In genomic region chr7:34483368-34483767, GRCm38 (mm10) we compare ENCODE assay signal across 19 mouse cellular contexts.
DNase-seq lines count a peak whose midpoint lies in the region; TF ChIP-seq lines count a peak whose summit lies in the region.
"Had no signal": no experiment of that assay in that cellular context is flagged by ENCODE, and none has a peak within 500 bp of the region (broad histone marks: within the 10 kb centered on the region; RNA-seq: fewer than 3 reads in every experiment).

No protein-coding gene starts in this region.

- no peak for TF ChIP-seq CTCF in lung, adult 2 months (IDR thresholded peaks at IDR 0.05; ENCODE audit: insufficient read depth, low read length)

- no peak overlapping the region for H3K4me3 ChIP-seq in lung, adult 2 months (replicated peaks; ENCODE audit: extremely low read depth, low read depth, low read length)
- H3K4me3 ChIP-seq: embryonic facial prominence, embryonic 15.5 days; limb, embryonic 15.5 days; neural tube, embryonic 13.5 days had no signal

- WGBS in lung, adult 2 months: 61% methylated on average over 9 of the region's 9 CpGs

- TF ChIP-seq POLR2A in lung, adult 2 months (IDR thresholded peaks at IDR 0.05; ENCODE audit: borderline replicate concordance, extremely low read depth, low read depth, low read length): no peak

- H3K4me1 ChIP-seq in lung, adult 2 months (ENCODE audit: control insufficient read depth, insufficient read depth, low read length): no peaks in the 10 kb centered on the region
- H3K4me1 ChIP-seq: neural tube, embryonic 13.5 days had no signal

- DNase-seq in heart, adult 18-20 months: peak; percentile 17 to 51
- DNase-seq in heart, postnatal 25 days (ENCODE audit: low spot score): no peak
- DNase-seq in kidney, postnatal 14 days: peak; percentile 14
- no peak for DNase-seq in kidney, postnatal 25 days
- peak; percentile 34 for DNase-seq in lung, adult 2 months
- peak; percentile 30 to 32 for DNase-seq in lung, postnatal 4 days
- DNase-seq in urinary bladder, postnatal 14 days (ENCODE audit: low spot score): no peak
- no peak for DNase-seq in thymus, postnatal 25 days
- DNase-seq: adrenal gland, adult 8-10 months; cerebellum, postnatal 14 days; embryo, embryonic 11 days; gastrocnemius, postnatal 14 days; kidney, adult 9 months; liver, postnatal 0 days; right cerebral cortex, postnatal 14 days; thymus, postnatal 4 days had no signal

- intact Hi-C loops in heart, postnatal 25 days (cut with DNase I): no loop called here

Comparison
In these comparisons a context has a peak if more than half of its experiments do, and no peak if none do; other contexts are left out.
1. DNase-seq: peak in heart, adult 18-20 months (2 of 2), kidney, postnatal 14 days (single experiment), lung, adult 2 months (single experiment) and lung, postnatal 4 days (2 of 2); none in heart, postnatal 25 days (single experiment), kidney, postnatal 25 days (0 of 2), urinary bladder, postnatal 14 days (single experiment) and thymus, postnatal 25 days (single experiment).